Mouse (Mus musculus) midbrain, embryonic 13.5 days (tissue): Measurements from ENCODE around the gene Arpc2. TPM values are rescaled to one million over a fixed set of nuclear protein-coding genes. Genes with fewer than 3 reads are reported as not detected.
A peak's percentile ranks its signal among the peaks of the same experiment; 100 is the strongest.

Experiments
- ATAC-seq: fragments of 200-750 bp; cut with Nextera tagmentation; 2 replicates; pipeline ENCODE4 v1.8.0; 2017; ENCODE audit warnings: mild to moderate bottlenecking, moderate TSS enrichment, moderate library complexity
- H3K27ac ChIP-seq: fragments of 300-500 bp; sonication (generic); 2 replicates; pipeline ENCODE4 v1.5.1; 2015; ENCODE audit warnings: inconsistent platforms, mild to moderate bottlenecking, moderate library complexity
- H3K27me3 ChIP-seq: fragments of 300-500 bp; sonication (generic); 2 replicates; pipeline ENCODE4 v1.6.1; 2015; ENCODE audit warnings: mild to moderate bottlenecking, inconsistent platforms
- H3K36me3 ChIP-seq: fragments of 300-500 bp; sonication (generic); 2 replicates; pipeline ENCODE4 v1.6.1; 2015; ENCODE audit warnings: mild to moderate bottlenecking, inconsistent platforms
- H3K4me1 ChIP-seq: fragments of 300-500 bp; sonication (generic); replicated peaks from 2 replicates; pipeline ENCODE4 v1.6.1; 2015; ENCODE audit warnings: inconsistent platforms
- H3K4me2 ChIP-seq: fragments of 300-500 bp; sonication (generic); replicated peaks from 2 replicates; pipeline ENCODE4 v1.6.1; 2015; ENCODE audit warnings: moderate library complexity, mild to moderate bottlenecking, inconsistent platforms
- H3K4me3 ChIP-seq: fragments of 300-500 bp; sonication (generic); replicated peaks from 2 replicates; pipeline ENCODE4 v1.5.1; 2015; ENCODE audit warnings: mild to moderate bottlenecking, inconsistent platforms
- H3K9ac ChIP-seq: fragments of 300-500 bp; sonication (generic); replicated peaks from 2 replicates; pipeline ENCODE4 v1.6.1; 2015; ENCODE audit warnings: mild to moderate bottlenecking, inconsistent platforms
- H3K9me3 ChIP-seq: fragments of 300-500 bp; sonication (generic); 2 replicates; pipeline ENCODE4 v1.6.1; 2016; ENCODE audit warnings: mild to moderate bottlenecking, inconsistent platforms
- WGBS: fragments of 180-500 bp; shearing (Covaris S2); methylation state at CpG from one replicate; pipeline ENCODE4 v1.1.7; 2015; 5-methylcytosine and 5-hydroxymethylcytosine counted together
- polyA plus RNA-seq: library from polyadenylated mRNA; unstranded; fragments of >200 nt; fragmentation: Nextera tagmentation; extraction: Ambion mirVana; gene quantifications from 2 replicates; pipeline ENCODE4 v1.2.1, GENCODE M21; 2015

Gene Arpc2
- 384 and 393 TPM in 2 replicates for polyA plus RNA-seq

GRCm38 (mm10) chr1:74235938-74236589, at the start of gene Arpc2:
Gene Arpc2, plus strand, starts transcription at chr1:74236084.
- peak; percentile 95 for ATAC-seq
- Histone ChIP-seq H3K9me3 (no peaks in the 10 kb centered on the region), H3K4me1 (peaks cover 36% of the 10 kb centered on the region), H3K36me3 (no peaks in the 10 kb centered on the region), H3K27me3 (no peaks in the 10 kb centered on the region), H3K4me3 (peak within 1 kb of the TSS; percentile 95), H3K9ac (peak within 1 kb of the TSS; percentile 96), H3K4me2 (peak within 1 kb of the TSS; percentile 76), H3K27ac (peak within 1 kb of the TSS; percentile 88)
- WGBS = 1% methylated on average over 46 of the region's 55 CpGs

DNA sequence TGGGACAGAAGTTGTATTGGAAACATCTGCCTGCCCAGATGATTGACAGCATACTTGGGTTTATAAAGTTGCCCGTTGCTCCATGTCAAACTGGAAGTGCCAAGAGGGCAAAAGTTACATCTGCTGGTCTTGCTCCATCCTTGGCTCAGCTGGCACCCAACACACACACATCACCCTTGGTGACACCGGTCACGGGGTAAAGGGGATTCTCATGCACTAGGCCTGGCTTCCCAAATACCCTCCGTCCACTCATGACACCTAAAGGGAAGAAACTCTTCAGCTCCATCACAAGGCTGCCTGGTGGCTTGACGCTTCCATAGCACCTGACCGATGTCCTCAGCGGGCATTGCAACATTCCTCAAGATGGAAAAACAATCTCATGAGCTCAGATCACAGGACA, 45.4 kb upstream of the Arpc2 start:
- H3K27ac ChIP-seq = no peak overlapping the region
- 91% methylated on average over 7 of the region's 7 CpGs for WGBS
- no peak overlapping the region for H3K9ac ChIP-seq
- 0 out of 2 replicates have a peak, but pooled peaks cover 3% of the 10 kb centered on the region for H3K27me3 ChIP-seq
- ATAC-seq = no peak
- H3K9me3 ChIP-seq = no peaks in the 10 kb centered on the region
- H3K4me2 ChIP-seq = no peak overlapping the region
- no peaks in the 10 kb centered on the region for H3K36me3 ChIP-seq
- H3K4me1 ChIP-seq = no peaks in the 10 kb centered on the region
- H3K4me3 ChIP-seq = no peak overlapping the region

DNA sequence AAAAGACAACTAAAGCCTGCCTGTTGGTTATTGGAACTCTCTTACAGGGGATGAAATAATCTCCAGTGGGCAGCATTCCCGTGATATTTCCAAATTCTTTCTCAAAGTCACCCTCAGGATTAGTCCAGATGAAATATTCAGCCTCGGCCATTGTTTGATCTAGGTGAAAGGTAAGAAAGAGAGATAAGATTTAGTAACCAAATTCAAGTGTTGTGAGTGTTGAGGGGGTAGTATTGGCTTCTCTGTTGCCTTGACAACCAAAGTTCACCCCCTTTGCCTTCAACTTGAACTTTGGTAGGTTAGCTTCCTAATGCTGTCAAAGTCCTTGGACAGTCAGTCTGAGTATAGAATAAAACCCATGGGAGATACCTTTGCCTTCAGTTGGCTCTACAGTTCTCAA, 43.2 kb upstream of the Arpc2 start:
- no peak overlapping the region for H3K4me3 ChIP-seq
- H3K27ac ChIP-seq = no peak overlapping the region
- no peak overlapping the region for H3K9ac ChIP-seq
- H3K36me3 ChIP-seq = no peaks in the 10 kb centered on the region
- no peak overlapping the region for H3K4me2 ChIP-seq
- no peaks in the 10 kb centered on the region for H3K4me1 ChIP-seq
- H3K9me3 ChIP-seq = no peaks in the 10 kb centered on the region
- WGBS = 78% methylated on average over 2 of the region's 2 CpGs
- H3K27me3 ChIP-seq = peaks cover 12% of the 10 kb centered on the region
- no peak for ATAC-seq

DNA sequence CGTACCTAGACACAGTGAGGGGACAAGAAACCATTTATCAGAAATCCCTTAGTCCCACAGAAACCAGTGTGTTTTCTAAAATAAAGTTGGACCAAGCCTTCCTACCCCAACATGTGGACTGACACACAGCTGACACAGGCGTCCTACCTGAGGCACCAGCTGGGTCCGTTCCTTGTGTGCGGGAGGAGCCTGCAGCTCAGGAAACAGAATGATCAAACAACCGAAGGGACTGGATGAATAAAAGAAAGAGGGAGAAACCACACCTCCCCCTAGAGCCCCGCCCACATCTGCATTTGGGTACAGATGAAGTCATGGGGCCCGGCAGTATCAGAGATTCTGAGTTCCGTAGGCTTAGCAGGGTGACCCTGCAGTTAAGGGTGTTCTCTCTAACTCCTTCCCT, 41.4 kb upstream of the Arpc2 start, which contains the start of gene Cxcr1:
Gene Cxcr1, minus strand, starts transcription at position 187 of the 400 bp plus-strand sequence.
- no peak for ATAC-seq
- Histone ChIP-seq H3K4me3 (no peak within 1 kb of the TSS), H3K36me3 (no peaks in the 10 kb centered on the region), H3K4me1 (no peaks in the 10 kb centered on the region), H3K9me3 (no peaks in the 10 kb centered on the region), H3K4me2 (no peak within 1 kb of the TSS), H3K9ac (no peak within 1 kb of the TSS), H3K27me3 (peaks cover 21% of the 10 kb centered on the region), H3K27ac (no peak within 1 kb of the TSS)
- WGBS = 72% methylated on average over 8 of the region's 8 CpGs

- no peaks in the 10 kb centered on the region for H3K36me3 ChIP-seq
- no peak overlapping the region for H3K4me2 ChIP-seq
- 54% methylated on average over 7 of the region's 7 CpGs for WGBS
- no peaks in the 10 kb centered on the region for H3K4me1 ChIP-seq
- no peak for ATAC-seq
- no peak overlapping the region for H3K9ac ChIP-seq
- no peaks in the 10 kb centered on the region for H3K9me3 ChIP-seq
- H3K27me3 ChIP-seq = peaks cover 32% of the 10 kb centered on the region
- no peak overlapping the region for H3K4me3 ChIP-seq
- no peak overlapping the region for H3K27ac ChIP-seq
Observed at GRCm38 (mm10) chr1:74195961-74196360, 39.9 kb upstream of the Arpc2 start.

- WGBS = 84% methylated on average over 17 of the region's 17 CpGs
- no peaks in the 10 kb centered on the region for H3K9me3 ChIP-seq
- H3K36me3 ChIP-seq = no peaks in the 10 kb centered on the region
- H3K27me3 ChIP-seq = peaks cover 34% of the 10 kb centered on the region
- H3K27ac ChIP-seq = no peak overlapping the region
- H3K9ac ChIP-seq = no peak overlapping the region
- no peak overlapping the region for H3K4me3 ChIP-seq
- H3K4me1 ChIP-seq = no peaks in the 10 kb centered on the region
- no peak overlapping the region for H3K4me2 ChIP-seq
- no peak for ATAC-seq
Observed at GRCm38 (mm10) chr1:74196621-74197419, 39.1 kb upstream of the Arpc2 start.

- Histone ChIP-seq H3K9ac (no peak overlapping the region), H3K27ac (no peak overlapping the region), H3K27me3 (peaks cover 43% of the 10 kb centered on the region), H3K4me2 (no peak overlapping the region), H3K4me3 (no peak overlapping the region), H3K36me3 (no peaks in the 10 kb centered on the region), H3K4me1 (no peaks in the 10 kb centered on the region), H3K9me3 (no peaks in the 10 kb centered on the region)
- 86% methylated on average over 12 of the region's 12 CpGs for WGBS
- ATAC-seq = no peak
Observed at GRCm38 (mm10) chr1:74197726-74198470, 38.0 kb upstream of the Arpc2 start.

DNA sequence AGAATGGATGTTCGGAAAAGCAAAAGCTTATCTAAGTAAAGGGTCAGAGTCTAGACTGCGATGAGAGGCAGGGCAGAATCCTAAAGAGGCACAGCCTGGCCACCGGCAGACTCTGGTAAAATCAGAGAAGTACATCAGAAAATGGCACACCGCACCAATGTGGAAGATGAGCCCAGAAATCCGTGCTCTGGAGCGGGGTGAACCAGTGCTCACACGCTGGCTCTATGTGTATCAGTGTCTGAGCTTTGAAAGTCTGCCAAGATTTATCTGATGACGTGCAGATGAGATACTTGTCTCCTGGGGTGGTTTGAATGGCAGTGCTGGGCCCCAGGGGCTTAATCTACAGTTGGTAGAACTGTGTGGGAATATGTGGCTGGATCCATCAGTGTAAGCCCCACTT, 36.8 kb upstream of the Arpc2 start:
- 80% methylated on average over 8 of the region's 8 CpGs for WGBS
- Histone ChIP-seq H3K27me3 (peaks cover 48% of the 10 kb centered on the region), H3K9me3 (no peaks in the 10 kb centered on the region), H3K4me3 (no peak overlapping the region), H3K9ac (no peak overlapping the region), H3K4me1 (no peaks in the 10 kb centered on the region), H3K4me2 (no peak overlapping the region), H3K36me3 (no peaks in the 10 kb centered on the region), H3K27ac (no peak overlapping the region)
- no peak for ATAC-seq

DNA sequence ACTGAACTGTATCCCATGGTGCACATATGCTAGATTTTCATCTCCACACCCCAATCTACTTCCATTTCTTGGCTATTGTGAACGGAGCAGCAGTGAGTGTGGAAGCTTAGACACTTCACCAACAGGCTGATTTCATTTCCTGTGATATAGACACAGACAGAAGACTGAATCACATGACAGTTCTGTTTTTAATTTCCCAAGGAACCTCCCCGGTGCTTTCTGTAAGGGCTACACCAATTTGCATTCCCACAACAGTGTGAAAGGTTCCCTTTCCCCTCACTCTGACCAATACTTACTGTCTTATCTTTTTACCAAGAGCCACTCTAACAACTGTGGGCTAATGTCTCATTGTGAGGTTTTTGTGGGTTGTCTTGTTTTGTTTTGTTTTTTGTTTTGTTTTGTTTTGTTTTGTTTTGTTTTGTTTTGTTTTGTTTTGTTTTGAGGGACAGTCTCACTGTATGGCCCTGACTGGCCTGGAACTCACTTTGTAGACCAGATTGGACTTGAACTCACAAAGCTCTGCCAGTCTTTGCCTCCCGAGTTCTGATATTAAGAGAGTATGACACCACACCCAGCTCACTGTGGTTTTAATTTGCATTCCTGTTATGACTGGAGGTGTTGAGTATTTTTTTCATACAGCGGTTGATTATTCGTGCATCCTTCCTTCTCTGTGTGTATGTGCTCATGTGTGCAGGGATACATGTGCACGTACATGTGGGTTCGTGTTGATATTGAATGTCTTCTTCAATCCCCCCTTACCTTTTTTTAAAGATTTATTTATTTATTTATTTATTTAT, 34.6 kb upstream of the Arpc2 start:
- H3K27me3 ChIP-seq = peaks cover 46% of the 10 kb centered on the region
- no peaks in the 10 kb centered on the region for H3K36me3 ChIP-seq
- no peaks in the 10 kb centered on the region for H3K9me3 ChIP-seq
- no peak overlapping the region for H3K4me2 ChIP-seq
- H3K9ac ChIP-seq = no peak overlapping the region
- WGBS = 88% methylated on average over 7 of the region's 7 CpGs
- no peak overlapping the region for H3K4me3 ChIP-seq
- no peak overlapping the region for H3K27ac ChIP-seq
- no peaks in the 10 kb centered on the region for H3K4me1 ChIP-seq
- no peak for ATAC-seq

- Histone ChIP-seq H3K9me3 (no peaks in the 10 kb centered on the region), H3K9ac (no peak overlapping the region), H3K4me3 (no peak overlapping the region), H3K27me3 (peaks cover 48% of the 10 kb centered on the region), H3K36me3 (no peaks in the 10 kb centered on the region), H3K27ac (no peak overlapping the region), H3K4me2 (no peak overlapping the region), H3K4me1 (no peaks in the 10 kb centered on the region)
- WGBS = 73% methylated on average over 5 of the region's 5 CpGs
- no peak for ATAC-seq
Observed at GRCm38 (mm10) chr1:74203457-74203856, 32.4 kb upstream of the Arpc2 start.

GRCm38 (mm10) chr1:74205881-74206280, 30.0 kb upstream of the Arpc2 start:
- H3K27me3 ChIP-seq = peaks cover 45% of the 10 kb centered on the region
- H3K4me2 ChIP-seq = no peak overlapping the region
- H3K9ac ChIP-seq = no peak overlapping the region
- H3K9me3 ChIP-seq = no peaks in the 10 kb centered on the region
- no peaks in the 10 kb centered on the region for H3K4me1 ChIP-seq
- no peak overlapping the region for H3K4me3 ChIP-seq
- no peak overlapping the region for H3K27ac ChIP-seq
- ATAC-seq = no peak
- no peaks in the 10 kb centered on the region for H3K36me3 ChIP-seq
- WGBS = 73% methylated on average over 7 of the region's 7 CpGs
